Mouse (Mus musculus): ENCODE measurements around the gene Cdh18.

GRCm38 (mm10) chr15:22577974-22578616 is 29.3 kb downstream of the Cdh18 start:
- TF ChIP-seq CTCF (IDR thresholded peaks at IDR 0.05; ENCODE audit: low read depth) (no peak), EP300 (IDR thresholded peaks at IDR 0.05; ENCODE audit: low read depth) (no peak)
